Mouse (Mus musculus): ENCODE measurements around the gene Fam20a. TPM values are rescaled to one million over a fixed set of nuclear protein-coding genes. Genes with fewer than 3 reads are reported as not detected.

Gene Fam20a
- polyA plus RNA-seq, 1 experiment from 2014 or later: 7.8 TPM

GRCm38 (mm10) chr11:109707442-109707841 is 14.6 kb downstream of the Fam20a start:
- H3K9me3 ChIP-seq (ENCODE audit: control insufficient read depth, low read length): no peaks in the 10 kb centered on the region
- no peak overlapping the region for H3K27ac ChIP-seq (ENCODE audit: low read depth, low read length)
- H3K4me1 ChIP-seq (ENCODE audit: control insufficient read depth, insufficient read depth, low read length): no peaks in the 10 kb centered on the region
- H3K27me3 ChIP-seq (ENCODE audit: control insufficient read depth, insufficient read depth, low read length): no peaks in the 10 kb centered on the region
- no peak overlapping the region for H3K4me3 ChIP-seq (ENCODE audit: low read depth, low read length)
- no peaks in the 10 kb centered on the region for H3K36me3 ChIP-seq (ENCODE audit: control insufficient read depth, insufficient read depth, low read length)
- H3K4me2 ChIP-seq (ENCODE audit: low read depth, low read length): no peak overlapping the region
- ATAC-seq (ENCODE audit: low read depth): no peak
- WGBS: 80% methylated on average over 3 of the region's 3 CpGs
- no peak overlapping the region for H3K9ac ChIP-seq (replicated peaks; ENCODE audit: low read depth, low read length)

GRCm38 (mm10) chr11:109706586-109706985 is 15.5 kb downstream of the Fam20a start:
- H3K36me3 ChIP-seq (ENCODE audit: control insufficient read depth, insufficient read depth, low read length): no peaks in the 10 kb centered on the region
- no peak for ATAC-seq (ENCODE audit: low read depth)

GRCm38 (mm10) chr11:109706055-109706412 is 16.0 kb downstream of the Fam20a start:
- no peaks in the 10 kb centered on the region for H3K4me1 ChIP-seq (ENCODE audit: control insufficient read depth, insufficient read depth, low read length)
- H3K27me3 ChIP-seq (ENCODE audit: control insufficient read depth, insufficient read depth, low read length): no peaks in the 10 kb centered on the region
- no peak overlapping the region for H3K4me2 ChIP-seq (ENCODE audit: low read depth, low read length)
- no peak for ATAC-seq (ENCODE audit: low read depth)
- H3K9ac ChIP-seq (replicated peaks; ENCODE audit: low read depth, low read length): no peak overlapping the region
- no peak overlapping the region for H3K27ac ChIP-seq (ENCODE audit: low read depth, low read length)
- no peaks in the 10 kb centered on the region for H3K9me3 ChIP-seq (ENCODE audit: control insufficient read depth, low read length)
- H3K4me3 ChIP-seq (ENCODE audit: low read depth, low read length): no peak overlapping the region
- H3K36me3 ChIP-seq (ENCODE audit: control insufficient read depth, insufficient read depth, low read length): no peaks in the 10 kb centered on the region
- 80% methylated on average over 9 of the region's 9 CpGs for WGBS

More at GRCm38 (mm10) chr11:109706586-109706985, 15.5 kb downstream of the Fam20a start:
- Histone ChIP-seq H3K4me2 (ENCODE audit: low read depth, low read length) (no peak overlapping the region), H3K4me3 (ENCODE audit: low read depth, low read length) (no peak overlapping the region), H3K27ac (ENCODE audit: low read depth, low read length) (no peak overlapping the region), H3K9ac (replicated peaks; ENCODE audit: low read depth, low read length) (no peak overlapping the region), H3K27me3 (ENCODE audit: control insufficient read depth, insufficient read depth, low read length) (no peaks in the 10 kb centered on the region), H3K4me1 (ENCODE audit: control insufficient read depth, insufficient read depth, low read length) (no peaks in the 10 kb centered on the region), H3K9me3 (ENCODE audit: control insufficient read depth, low read length) (no peaks in the 10 kb centered on the region)
- WGBS: 87% methylated on average over 4 of the region's 4 CpGs

GRCm38 (mm10) chr11:109705336-109706054 is 16.6 kb downstream of the Fam20a start:
- Histone ChIP-seq H3K4me1 (ENCODE audit: control insufficient read depth, insufficient read depth, low read length) (no peaks in the 10 kb centered on the region), H3K27ac (ENCODE audit: low read depth, low read length) (no peak overlapping the region), H3K9me3 (ENCODE audit: control insufficient read depth, low read length) (no peaks in the 10 kb centered on the region), H3K4me2 (ENCODE audit: low read depth, low read length) (no peak overlapping the region), H3K36me3 (ENCODE audit: control insufficient read depth, insufficient read depth, low read length) (no peaks in the 10 kb centered on the region), H3K4me3 (ENCODE audit: low read depth, low read length) (no peak overlapping the region), H3K27me3 (ENCODE audit: control insufficient read depth, insufficient read depth, low read length) (no peaks in the 10 kb centered on the region), H3K9ac (replicated peaks; ENCODE audit: low read depth, low read length) (no peak overlapping the region)
- 79% methylated on average over 9 of the region's 9 CpGs for WGBS
- no peak for ATAC-seq (ENCODE audit: low read depth)

GRCm38 (mm10) chr11:109704311-109705205 is 17.5 kb downstream of the Fam20a start:
- Histone ChIP-seq H3K36me3 (ENCODE audit: control insufficient read depth, insufficient read depth, low read length) (no peaks in the 10 kb centered on the region), H3K27ac (ENCODE audit: low read depth, low read length) (no peak overlapping the region), H3K4me3 (ENCODE audit: low read depth, low read length) (no peak overlapping the region), H3K4me2 (ENCODE audit: low read depth, low read length) (no peak overlapping the region), H3K9me3 (ENCODE audit: control insufficient read depth, low read length) (no peaks in the 10 kb centered on the region), H3K4me1 (ENCODE audit: control insufficient read depth, insufficient read depth, low read length) (no peaks in the 10 kb centered on the region), H3K27me3 (ENCODE audit: control insufficient read depth, insufficient read depth, low read length) (no peaks in the 10 kb centered on the region), H3K9ac (replicated peaks; ENCODE audit: low read depth, low read length) (no peak overlapping the region)
- 87% methylated on average over 22 of the region's 22 CpGs for WGBS
- no peak for ATAC-seq (ENCODE audit: low read depth)

GRCm38 (mm10) chr11:109703845-109704244 is 18.2 kb downstream of the Fam20a start:
- Histone ChIP-seq H3K4me1 (ENCODE audit: control insufficient read depth, insufficient read depth, low read length) (no peaks in the 10 kb centered on the region), H3K9me3 (ENCODE audit: control insufficient read depth, low read length) (no peaks in the 10 kb centered on the region), H3K4me3 (ENCODE audit: low read depth, low read length) (no peak overlapping the region), H3K27me3 (ENCODE audit: control insufficient read depth, insufficient read depth, low read length) (no peaks in the 10 kb centered on the region), H3K27ac (ENCODE audit: low read depth, low read length) (no peak overlapping the region), H3K9ac (replicated peaks; ENCODE audit: low read depth, low read length) (no peak overlapping the region), H3K36me3 (ENCODE audit: control insufficient read depth, insufficient read depth, low read length) (no peaks in the 10 kb centered on the region), H3K4me2 (ENCODE audit: low read depth, low read length) (no peak overlapping the region)
- ATAC-seq (ENCODE audit: low read depth): no peak
- WGBS: 73% methylated on average over 9 of the region's 9 CpGs

- no peaks in the 10 kb centered on the region for H3K9me3 ChIP-seq (ENCODE audit: control insufficient read depth, low read length)
- H3K4me1 ChIP-seq (ENCODE audit: control insufficient read depth, insufficient read depth, low read length): no peaks in the 10 kb centered on the region
- H3K4me2 ChIP-seq (ENCODE audit: low read depth, low read length): no peak overlapping the region
- no peak overlapping the region for H3K27ac ChIP-seq (ENCODE audit: low read depth, low read length)
- no peak for ATAC-seq (ENCODE audit: low read depth)
- H3K9ac ChIP-seq (replicated peaks; ENCODE audit: low read depth, low read length): no peak overlapping the region
- H3K4me3 ChIP-seq (ENCODE audit: low read depth, low read length): no peak overlapping the region
- no peaks in the 10 kb centered on the region for H3K27me3 ChIP-seq (ENCODE audit: control insufficient read depth, insufficient read depth, low read length)
- WGBS: 54% methylated on average over 10 of the region's 10 CpGs
- H3K36me3 ChIP-seq (ENCODE audit: control insufficient read depth, insufficient read depth, low read length): no peaks in the 10 kb centered on the region
These were observed 19.9 kb downstream of the Fam20a start for GRCm38 (mm10) chr11:109702031-109702815.

- no peak for ATAC-seq (ENCODE audit: low read depth)
- Histone ChIP-seq H3K4me3 (ENCODE audit: low read depth, low read length) (no peak overlapping the region), H3K4me1 (ENCODE audit: control insufficient read depth, insufficient read depth, low read length) (no peaks in the 10 kb centered on the region), H3K9me3 (ENCODE audit: control insufficient read depth, low read length) (no peaks in the 10 kb centered on the region), H3K9ac (replicated peaks; ENCODE audit: low read depth, low read length) (no peak overlapping the region), H3K4me2 (ENCODE audit: low read depth, low read length) (no peak overlapping the region), H3K27me3 (ENCODE audit: control insufficient read depth, insufficient read depth, low read length) (no peaks in the 10 kb centered on the region), H3K27ac (ENCODE audit: low read depth, low read length) (no peak overlapping the region), H3K36me3 (ENCODE audit: control insufficient read depth, insufficient read depth, low read length) (no peaks in the 10 kb centered on the region)
- 63% methylated on average over 6 of the region's 6 CpGs for WGBS
These were observed 21.3 kb downstream of the Fam20a start for GRCm38 (mm10) chr11:109700761-109701160.

All from neural tube, embryonic 14.5 days (tissue).